Mouse (Mus musculus) forebrain, embryonic 11.5 days (tissue): ENCODE measurements around the gene Gm7029. TPM values are rescaled to one million over a fixed set of nuclear protein-coding genes. Genes with fewer than 3 reads are reported as not detected.

ENCODE experiments used
- ATAC-seq: fragments of 200-750 bp; cut with Nextera tagmentation; replicated peaks from 2 replicates; pipeline ENCODE4 v1.8.0; 2017; ENCODE audit warnings: moderate TSS enrichment; ENCODE audit not compliant: low FRiP score
- DNase-seq: peaks from one replicate; pipeline ENCODE4 v3.0.0-alpha.2; 2017; ENCODE audit warnings: low spot score
- H3K27ac ChIP-seq: fragments of 300-500 bp; sonication (generic); 2 replicates; pipeline ENCODE4 v1.5.1; 2014; ENCODE audit warnings: low read depth, low read length
- H3K27me3 ChIP-seq: fragments of 300-500 bp; sonication (generic); 2 replicates; pipeline ENCODE4 v1.6.1; 2014; ENCODE audit warnings: mild to moderate bottlenecking, low read length, mixed read lengths; ENCODE audit not compliant: control insufficient read depth, insufficient read depth
- H3K36me3 ChIP-seq: fragments of 300-500 bp; sonication (generic); 2 replicates; pipeline ENCODE4 v1.6.1; 2014; ENCODE audit warnings: mild to moderate bottlenecking, low read length, moderate library complexity, mixed read lengths; ENCODE audit not compliant: control insufficient read depth, insufficient read depth
- H3K4me1 ChIP-seq: fragments of 300-500 bp; sonication (generic); replicated peaks from 2 replicates; pipeline ENCODE4 v1.6.1; 2014; ENCODE audit warnings: low read length, mixed read lengths; ENCODE audit not compliant: control insufficient read depth, insufficient read depth
- H3K4me2 ChIP-seq: fragments of 300-500 bp; sonication (generic); 2 replicates; pipeline ENCODE4 v1.6.1; 2014; ENCODE audit warnings: low read depth, mild to moderate bottlenecking, low read length, moderate library complexity, mixed read lengths; ENCODE audit not compliant: severe bottlenecking
- H3K4me3 ChIP-seq: fragments of 300-500 bp; sonication (generic); 2 replicates; pipeline ENCODE4 v1.5.1; 2014; ENCODE audit warnings: low read depth, low read length
- H3K9ac ChIP-seq: fragments of 300-500 bp; sonication (generic); 2 replicates; pipeline ENCODE4 v1.6.1; 2014; ENCODE audit warnings: low read length
- H3K9me3 ChIP-seq: fragments of 300-500 bp; sonication (generic); 2 replicates; pipeline ENCODE4 v1.6.1; 2016; ENCODE audit warnings: low read length, mixed read lengths; ENCODE audit not compliant: control insufficient read depth
- whole genome bisulfite sequencing: fragments of 180-500 bp; shearing (Covaris S2); extraction: QIAGEN DNeasy Blood & Tissue Kit; methylation state at CpG from one replicate; pipeline ENCODE4 v1.1.7; 2014; 5-methylcytosine and 5-hydroxymethylcytosine counted together
- polyA plus RNA-seq: library from polyadenylated mRNA; unstranded; fragments of >200 nt; fragmentation: Nextera tagmentation; extraction: Ambion mirVana; gene quantifications from 2 replicates; pipeline ENCODE4 v1.2.1, GENCODE M21; 2014

The Gm7029 gene
- polyA plus RNA-seq, 1 experiment from 2014 or later = not detected

- DNase-seq = peak; percentile 75
- Histone ChIP-seq H3K9ac (peak overlapping the region; percentile 73), H3K36me3 (peaks cover 9% of the 10 kb centered on the region), H3K4me1 (peaks cover 8% of the 10 kb centered on the region), H3K27ac (peak overlapping the region; percentile 79), H3K4me3 (peak overlapping the region; percentile 86), H3K4me2 (peak overlapping the region; percentile 98), H3K27me3 (no peaks in the 10 kb centered on the region), H3K9me3 (no peaks in the 10 kb centered on the region)
- ATAC-seq = no peak; the same call in 1 of the 2 replicates
- under 1% methylated on average over 38 of the region's 44 CpGs for WGBS
Measured at GRCm38 (mm10) chr17:33908331-33909076, 34.9 kb downstream of the Gm7029 start.

GRCm38 (mm10) chr17:33909077-33909868 is 35.6 kb downstream of the Gm7029 start, which contains the start of gene Daxx:
Daxx (plus strand) TSS chr17:33909414.
- peak within 1 kb of the TSS; percentile 79 for H3K27ac ChIP-seq
- H3K36me3 ChIP-seq = peaks cover 14% of the 10 kb centered on the region
- H3K9ac ChIP-seq = peak within 1 kb of the TSS; percentile 87
- under 1% methylated on average over 68 of the region's 68 CpGs for WGBS
- peak within 1 kb of the TSS; percentile 98 for H3K4me2 ChIP-seq
- no peaks in the 10 kb centered on the region for H3K9me3 ChIP-seq
- peaks cover 8% of the 10 kb centered on the region for H3K4me1 ChIP-seq
- ATAC-seq = peak; percentile 97
- DNase-seq = peak; percentile 99
- no peaks in the 10 kb centered on the region for H3K27me3 ChIP-seq
- peak within 1 kb of the TSS; percentile 86 for H3K4me3 ChIP-seq

DNA sequence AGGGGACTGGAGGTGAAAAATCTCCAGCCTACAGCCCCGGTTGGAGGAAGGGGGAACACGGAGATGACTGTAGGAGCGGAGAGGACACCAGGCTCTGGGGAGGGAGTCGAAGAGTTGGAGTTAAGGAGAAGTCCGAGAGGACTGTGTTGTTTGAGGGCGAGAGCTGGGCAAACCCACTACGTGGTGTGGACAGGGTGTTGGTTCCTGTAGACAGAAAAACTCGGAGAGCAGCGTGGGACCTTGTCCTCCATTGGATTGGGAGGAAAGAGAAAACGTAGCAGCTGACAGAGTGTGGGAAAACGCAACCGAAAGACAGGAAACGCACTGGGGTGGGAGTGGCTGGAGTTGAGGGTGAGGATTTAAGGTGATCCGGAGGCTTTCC is 36.2 kb downstream of the Gm7029 start:
- Histone ChIP-seq H3K4me1 (peaks cover 8% of the 10 kb centered on the region), H3K9ac (peak overlapping the region; percentile 87), H3K9me3 (no peaks in the 10 kb centered on the region), H3K27ac (peak overlapping the region; percentile 64; the same call in 1 of the 2 replicates), H3K27me3 (no peaks in the 10 kb centered on the region), H3K36me3 (peaks cover 14% of the 10 kb centered on the region), H3K4me3 (peak overlapping the region; percentile 86), H3K4me2 (peak overlapping the region; percentile 98)
- 0 out of 2 replicates have a peak, but pooled peaks have one; percentile 4 for ATAC-seq
- WGBS = 2% methylated on average over 14 of the region's 14 CpGs
- DNase-seq = no peak

- 56% methylated on average over 11 of the region's 11 CpGs for WGBS
- Histone ChIP-seq H3K9ac (peak overlapping the region; percentile 87), H3K9me3 (no peaks in the 10 kb centered on the region), H3K27me3 (no peaks in the 10 kb centered on the region), H3K36me3 (peaks cover 14% of the 10 kb centered on the region), H3K4me3 (peak overlapping the region; percentile 86), H3K4me1 (peaks cover 10% of the 10 kb centered on the region), H3K27ac (no peak overlapping the region), H3K4me2 (peak overlapping the region; percentile 98)
- no peak for DNase-seq
- no peak for ATAC-seq
Measured at GRCm38 (mm10) chr17:33910346-33911051, 36.9 kb downstream of the Gm7029 start.

DNA sequence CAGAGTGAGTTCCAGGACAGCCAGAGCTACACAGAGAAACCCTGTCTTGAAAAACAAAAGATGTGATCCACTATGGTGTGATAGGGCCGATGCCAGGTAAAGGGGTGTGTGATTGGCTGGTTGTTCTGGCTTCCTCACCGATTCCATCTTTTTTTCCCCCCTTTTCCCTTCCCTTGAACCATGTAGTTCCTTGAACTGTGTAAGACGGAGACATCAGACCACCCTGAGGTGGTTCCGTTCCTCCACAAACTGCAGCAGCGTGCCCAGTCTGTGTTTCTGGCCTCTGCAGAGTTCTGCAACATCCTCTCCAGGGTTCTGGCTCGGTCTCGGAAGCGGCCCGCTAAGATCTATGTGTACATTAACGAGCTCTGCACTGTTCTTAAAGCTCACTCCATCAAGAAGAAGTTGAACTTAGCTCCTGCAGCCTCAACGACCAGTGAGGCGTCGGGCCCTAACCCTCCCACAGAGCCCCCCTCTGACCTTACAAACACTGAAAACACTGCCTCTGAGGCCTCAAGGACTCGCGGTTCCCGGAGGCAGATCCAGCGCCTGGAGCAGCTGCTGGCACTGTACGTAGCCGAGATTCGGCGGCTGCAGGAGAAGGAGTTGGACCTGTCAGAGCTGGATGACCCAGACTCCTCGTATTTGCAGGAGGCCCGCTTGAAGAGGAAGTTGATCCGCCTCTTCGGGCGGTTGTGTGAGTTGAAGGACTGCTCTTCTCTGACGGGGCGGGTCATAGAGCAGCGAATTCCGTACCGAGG is 37.6 kb downstream of the Gm7029 start:
- 93% methylated on average over 31 of the region's 31 CpGs for WGBS

DNA sequence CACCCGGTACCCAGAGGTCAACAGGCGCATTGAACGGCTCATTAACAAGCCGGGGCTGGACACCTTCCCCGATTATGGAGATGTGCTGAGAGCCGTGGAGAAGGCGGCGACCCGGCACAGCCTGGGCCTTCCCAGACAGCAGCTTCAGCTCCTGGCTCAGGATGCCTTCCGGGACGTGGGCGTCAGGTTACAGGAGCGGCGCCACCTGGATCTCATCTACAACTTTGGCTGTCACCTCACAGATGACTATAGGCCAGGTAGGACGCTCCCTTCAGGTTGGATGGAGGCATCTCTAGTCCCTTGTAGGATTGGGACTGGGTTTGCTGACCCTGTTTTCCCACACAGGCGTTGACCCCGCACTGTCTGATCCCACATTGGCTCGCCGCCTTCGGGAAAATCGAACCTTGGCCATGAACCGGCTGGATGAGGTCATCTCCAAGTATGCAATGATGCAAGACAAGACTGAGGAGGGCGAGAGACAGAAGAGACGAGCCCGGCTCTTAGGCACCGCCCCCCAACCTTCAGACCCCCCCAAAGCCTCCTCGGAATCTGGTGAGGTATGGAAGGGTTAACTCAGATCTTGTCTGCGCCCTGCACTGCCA is 38.3 kb downstream of the Gm7029 start:
- H3K4me2 ChIP-seq = no peak overlapping the region
- no peak overlapping the region for H3K9ac ChIP-seq
- peaks cover 14% of the 10 kb centered on the region for H3K36me3 ChIP-seq
- no peak overlapping the region for H3K4me3 ChIP-seq
- WGBS = 93% methylated on average over 28 of the region's 28 CpGs
- no peak overlapping the region for H3K27ac ChIP-seq
- no peaks in the 10 kb centered on the region for H3K9me3 ChIP-seq
- peaks cover 12% of the 10 kb centered on the region for H3K4me1 ChIP-seq
- DNase-seq = no peak
- ATAC-seq = no peak
- H3K27me3 ChIP-seq = no peaks in the 10 kb centered on the region

More for the DNA sequence above, 37.6 kb downstream of the Gm7029 start:
- H3K4me3 ChIP-seq = no peak overlapping the region
- no peak overlapping the region for H3K4me2 ChIP-seq
- H3K9me3 ChIP-seq = no peaks in the 10 kb centered on the region
- DNase-seq (no peak), ATAC-seq (no peak)
- H3K27ac ChIP-seq = no peak overlapping the region
- H3K9ac ChIP-seq = no peak overlapping the region
- H3K27me3 ChIP-seq = no peaks in the 10 kb centered on the region
- peaks cover 10% of the 10 kb centered on the region for H3K4me1 ChIP-seq
- peaks cover 14% of the 10 kb centered on the region for H3K36me3 ChIP-seq

DNA sequence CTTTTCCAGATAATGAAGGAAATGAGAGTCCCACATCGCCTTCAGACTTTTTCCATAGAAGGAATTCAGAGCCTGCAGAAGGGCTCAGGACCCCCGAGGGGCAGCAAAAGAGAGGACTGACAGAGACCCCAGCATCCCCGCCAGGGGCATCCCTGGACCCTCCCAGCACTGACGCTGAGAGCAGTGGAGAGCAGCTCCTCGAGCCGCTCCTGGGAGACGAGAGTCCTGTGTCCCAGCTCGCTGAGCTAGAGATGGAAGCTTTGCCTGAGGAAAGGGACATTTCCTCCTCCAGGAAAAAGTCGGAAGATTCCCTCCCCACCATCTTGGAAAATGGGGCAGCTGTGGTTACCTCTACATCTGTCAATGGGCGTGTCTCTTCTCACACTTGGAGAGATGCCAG is 39.6 kb downstream of the Gm7029 start:
- Histone ChIP-seq H3K9me3 (no peaks in the 10 kb centered on the region), H3K9ac (no peak overlapping the region), H3K27ac (no peak overlapping the region), H3K27me3 (no peaks in the 10 kb centered on the region), H3K4me2 (no peak overlapping the region), H3K4me1 (peaks cover 14% of the 10 kb centered on the region), H3K4me3 (no peak overlapping the region), H3K36me3 (peaks cover 14% of the 10 kb centered on the region)
- no peak for ATAC-seq
- DNase-seq = no peak
- 90% methylated on average over 10 of the region's 10 CpGs for WGBS
